ENCODE assay signal across 19 mouse cellular contexts in genomic region chr5:33480582-33481317, GRCm38 (mm10). TPM values are rescaled to one million over a fixed set of nuclear protein-coding genes. Genes with fewer than 3 reads are reported as not detected.
DNase-seq lines count a peak whose midpoint lies in the region; ATAC-seq and TF ChIP-seq lines count a peak whose summit lies in the region.
"Had no signal": no experiment of that assay in that cellular context is flagged by ENCODE, and none has a peak within 500 bp of the region (broad histone marks: within the 10 kb centered on the region; RNA-seq: fewer than 3 reads in every experiment).

No protein-coding gene starts in this region.

- H3K27me3 ChIP-seq in midbrain, embryonic 13.5 days = peaks cover 7% of the 10 kb centered on the region; the same call in 1 of the 2 replicates
- H3K27me3 ChIP-seq in midbrain, embryonic 15.5 days (replicated peaks) = no peaks in the 10 kb centered on the region
- peaks cover 21% of the 10 kb centered on the region; the same call in 1 of the 2 replicates for H3K27me3 ChIP-seq in hindbrain, embryonic 10.5 days (ENCODE audit: insufficient read depth, poor library complexity, severe bottlenecking)
- no peaks in the 10 kb centered on the region for H3K27me3 ChIP-seq in intestine, embryonic 15.5 days (replicated peaks)
- H3K27me3 ChIP-seq in neural tube, embryonic 14.5 days (ENCODE audit: control insufficient read depth, insufficient read depth, low read length) = no peaks in the 10 kb centered on the region

- no peak overlapping the region for H3K4me3 ChIP-seq in midbrain, embryonic 13.5 days (replicated peaks)
- H3K4me3 ChIP-seq in midbrain, embryonic 15.5 days = no peak overlapping the region
- H3K4me3 ChIP-seq in hindbrain, embryonic 10.5 days = no peak overlapping the region
- H3K4me3 ChIP-seq in intestine, embryonic 15.5 days (replicated peaks) = no peak overlapping the region
- no peak overlapping the region for H3K4me3 ChIP-seq in neural tube, embryonic 14.5 days (ENCODE audit: low read depth, low read length)
- no peak overlapping the region for H3K4me3 ChIP-seq in layer of hippocampus, adult 2 months
- H3K4me3 ChIP-seq: heart, embryonic 12.5 days had no signal

- H3K9ac ChIP-seq in midbrain, embryonic 13.5 days (replicated peaks) = no peak overlapping the region
- H3K9ac ChIP-seq in midbrain, embryonic 15.5 days = no peak overlapping the region
- no peak overlapping the region for H3K9ac ChIP-seq in intestine, embryonic 15.5 days
- H3K9ac ChIP-seq in neural tube, embryonic 14.5 days (replicated peaks; ENCODE audit: low read depth, low read length) = no peak overlapping the region
- H3K9ac ChIP-seq: heart, embryonic 12.5 days had no signal

- WGBS in midbrain, embryonic 13.5 days = 48% methylated on average over 26 of the region's 26 CpGs
- WGBS in midbrain, embryonic 15.5 days = 48% methylated on average over 26 of the region's 26 CpGs
- WGBS in hindbrain, embryonic 10.5 days = 61% methylated on average over 26 of the region's 26 CpGs
- 45% methylated on average over 26 of the region's 26 CpGs for WGBS in intestine, embryonic 15.5 days
- WGBS in neural tube, embryonic 14.5 days = 18% methylated on average over 26 of the region's 26 CpGs

- no peaks in the 10 kb centered on the region for H3K36me3 ChIP-seq in midbrain, embryonic 13.5 days
- H3K36me3 ChIP-seq in midbrain, embryonic 15.5 days (replicated peaks) = no peaks in the 10 kb centered on the region
- H3K36me3 ChIP-seq in hindbrain, embryonic 10.5 days = no peaks in the 10 kb centered on the region
- no peaks in the 10 kb centered on the region for H3K36me3 ChIP-seq in intestine, embryonic 15.5 days
- no peaks in the 10 kb centered on the region for H3K36me3 ChIP-seq in neural tube, embryonic 14.5 days (ENCODE audit: control insufficient read depth, insufficient read depth, low read length)
- H3K36me3 ChIP-seq: heart, embryonic 12.5 days had no signal

- H3K4me2 ChIP-seq in midbrain, embryonic 13.5 days (replicated peaks) = no peak overlapping the region
- no peak overlapping the region for H3K4me2 ChIP-seq in midbrain, embryonic 15.5 days
- H3K4me2 ChIP-seq in intestine, embryonic 15.5 days (replicated peaks) = peak overlapping the region; percentile 28
- no peak overlapping the region; the same call in 1 of the 2 replicates for H3K4me2 ChIP-seq in neural tube, embryonic 14.5 days (ENCODE audit: low read depth, low read length)
- H3K4me2 ChIP-seq: heart, embryonic 12.5 days had no signal

- H3K9me3 ChIP-seq in midbrain, embryonic 13.5 days = no peaks in the 10 kb centered on the region; the same call in 1 of the 2 replicates
- H3K9me3 ChIP-seq in midbrain, embryonic 15.5 days = no peaks in the 10 kb centered on the region
- H3K9me3 ChIP-seq in hindbrain, embryonic 10.5 days = no peaks in the 10 kb centered on the region
- H3K9me3 ChIP-seq in intestine, embryonic 15.5 days = no peaks in the 10 kb centered on the region
- no peaks in the 10 kb centered on the region for H3K9me3 ChIP-seq in neural tube, embryonic 14.5 days (ENCODE audit: control insufficient read depth, low read length)
- H3K9me3 ChIP-seq: heart, embryonic 12.5 days had no signal

- no peak for TF ChIP-seq CTCF in layer of hippocampus, adult 2 months (conservative IDR thresholded peaks at IDR 0.05)

- H3K27ac ChIP-seq in midbrain, embryonic 13.5 days = peak overlapping the region; percentile 25
- no peak overlapping the region for H3K27ac ChIP-seq in midbrain, embryonic 15.5 days
- peak overlapping the region; percentile 57 for H3K27ac ChIP-seq in hindbrain, embryonic 10.5 days
- no peak overlapping the region for H3K27ac ChIP-seq in intestine, embryonic 15.5 days
- no peak overlapping the region for H3K27ac ChIP-seq in neural tube, embryonic 14.5 days (ENCODE audit: low read depth, low read length)
- no peak overlapping the region for H3K27ac ChIP-seq in layer of hippocampus, adult 2 months
- H3K27ac ChIP-seq: macrophage had no signal

- no peak for DNase-seq in hindbrain, embryonic 10.5 days (ENCODE audit: low spot score)
- no peak for DNase-seq in retina, embryonic 14.5 days (ENCODE audit: low spot score)
- DNase-seq in thymus, postnatal 25 days = no peak
- DNase-seq in layer of hippocampus, adult 2 months (ENCODE audit: low spot score in 2 of 2) = no peak
- DNase-seq: cerebellum, adult 11-12 months; gastrocnemius, postnatal 10 days; heart, postnatal 4 days; kidney, postnatal 25 days; layer of hippocampus, postnatal 36 days; lung, adult 18-20 months; retina, postnatal 1 day had no signal

- peak; percentile 69 for ATAC-seq in midbrain, embryonic 13.5 days
- no peak for ATAC-seq in midbrain, embryonic 15.5 days (replicated peaks)
- ATAC-seq in intestine, embryonic 15.5 days = peak; percentile 92
- ATAC-seq in neural tube, embryonic 14.5 days (ENCODE audit: low read depth) = peak; percentile 69

- H3K4me1 ChIP-seq in midbrain, embryonic 13.5 days (replicated peaks) = peaks cover 23% of the 10 kb centered on the region
- H3K4me1 ChIP-seq in midbrain, embryonic 15.5 days = 0 out of 2 replicates have a peak, but pooled peaks cover 6% of the 10 kb centered on the region
- H3K4me1 ChIP-seq in hindbrain, embryonic 10.5 days (replicated peaks) = peaks cover 32% of the 10 kb centered on the region
- peaks cover 4% of the 10 kb centered on the region; the same call in 1 of the 2 replicates for H3K4me1 ChIP-seq in intestine, embryonic 15.5 days (replicated peaks)
- H3K4me1 ChIP-seq in neural tube, embryonic 14.5 days (ENCODE audit: control insufficient read depth, insufficient read depth, low read length) = peaks cover 2% of the 10 kb centered on the region; the same call in 1 of the 2 replicates

RNA-seq across cellular contexts. Expression of gene Nkx1-1, which starts 47.0 kb away (rescaled TPM):
- polyA plus RNA-seq in midbrain, embryonic 13.5 days (2015; fragmentation: Nextera tagmentation; extraction: Ambion mirVana) = not detected in 2 replicates
- 0.33 TPM in 1 of 2 replicates, not detected in the other for polyA plus RNA-seq in midbrain, embryonic 15.5 days (2015; fragmentation: Nextera tagmentation; extraction: Ambion mirVana)
- 0.21 TPM in 1 of 2 replicates, not detected in the other for polyA plus RNA-seq in hindbrain, embryonic 10.5 days (2016; fragmentation: Nextera tagmentation; extraction: Ambion mirVana)
- not detected in 2 replicates for polyA plus RNA-seq in intestine, embryonic 15.5 days (2015; fragmentation: Nextera tagmentation; extraction: Ambion mirVana)
- 0.44 and 0.74 TPM in 2 replicates for polyA plus RNA-seq in neural tube, embryonic 14.5 days (2014; fragmentation: Nextera tagmentation; extraction: Ambion mirVana)
- not detected for total RNA-seq in layer of hippocampus, adult 2 months (2021)
- total RNA-seq: gastrocnemius, postnatal 10 days; heart, postnatal 4 days; layer of hippocampus, postnatal 36 days had no signal
- polyA plus RNA-seq: heart, embryonic 12.5 days; limb, embryonic 14.5 days; macrophage; small intestine, adult 2 months had no signal

Comparison
In these comparisons a context has a peak if more than half of its experiments do, and no peak if none do; other contexts are left out.
1. H3K27ac ChIP-seq: peak in midbrain, embryonic 13.5 days (single experiment) and hindbrain, embryonic 10.5 days (single experiment); none in midbrain, embryonic 15.5 days (single experiment), intestine, embryonic 15.5 days (single experiment), neural tube, embryonic 14.5 days (single experiment) and layer of hippocampus, adult 2 months (single experiment).